Mouse (Mus musculus): ENCODE measurements around the gene Tsr2.

Gene Tsr2

GRCm38 (mm10) chrX:151046321-151046720, 50.0 kb downstream of the Tsr2 start:
- no peak for DNase-seq

- DNase-seq: no peak
Observed at GRCm38 (mm10) chrX:151045850-151046249, 50.5 kb downstream of the Tsr2 start, which contains the start of gene Fgd1. Gene Fgd1 (plus strand): TSS chrX:151046150.

- DNase-seq: no peak
Observed at GRCm38 (mm10) chrX:151041223-151041622, 55.1 kb downstream of the Tsr2 start.

All from lung, postnatal 14 days (tissue).